Mouse (Mus musculus) natural killer cell, adult 2 months (primary cell): Measurements from ENCODE around the gene Mlxipl.

Experiments
- DNase-seq, 2 experiments: peaks; one replicate each; pipeline ENCODE4 v3.0.0; 2022; ENCODE audit warnings: low spot score in 2 of 2

Mlxipl gene

DNA sequence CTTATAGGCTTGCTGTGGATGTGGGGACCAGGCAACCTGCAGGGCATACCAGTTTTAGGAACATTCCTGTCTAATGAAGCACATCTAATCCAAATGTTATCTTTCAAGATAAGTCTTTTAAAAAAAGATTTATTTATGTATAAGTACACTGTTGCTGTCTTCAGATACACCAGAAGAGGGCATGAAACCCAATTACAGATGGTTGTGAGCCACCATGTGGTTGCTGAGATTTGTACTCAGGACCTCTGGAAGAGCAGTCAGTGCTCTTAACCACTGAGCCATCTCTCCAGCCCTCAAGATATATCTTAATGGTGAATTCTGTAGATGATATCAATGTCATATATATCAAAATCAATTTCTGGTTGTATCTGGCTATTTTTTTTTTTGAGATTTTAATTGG lies 56.3 kb downstream of the Mlxipl start:
- DNase-seq: no peak

- DNase-seq: no peak
Measured at GRCm38 (mm10) chr5:135148715-135149052, 59.0 kb downstream of the Mlxipl start.

- peak; percentile 99 for DNase-seq
Measured at GRCm38 (mm10) chr5:135149053-135149819, 59.5 kb downstream of the Mlxipl start, which contains the start of gene Tbl2. Gene Tbl2 (plus strand): TSS chr5:135149657.

GRCm38 (mm10) chr5:135149820-135150178 lies 60.1 kb downstream of the Mlxipl start:
- no peak for DNase-seq

GRCm38 (mm10) chr5:135156496-135156895 lies 66.8 kb downstream of the Mlxipl start:
- DNase-seq: no peak

GRCm38 (mm10) chr5:135161221-135161620 lies 71.5 kb downstream of the Mlxipl start:
- no peak for DNase-seq

DNA sequence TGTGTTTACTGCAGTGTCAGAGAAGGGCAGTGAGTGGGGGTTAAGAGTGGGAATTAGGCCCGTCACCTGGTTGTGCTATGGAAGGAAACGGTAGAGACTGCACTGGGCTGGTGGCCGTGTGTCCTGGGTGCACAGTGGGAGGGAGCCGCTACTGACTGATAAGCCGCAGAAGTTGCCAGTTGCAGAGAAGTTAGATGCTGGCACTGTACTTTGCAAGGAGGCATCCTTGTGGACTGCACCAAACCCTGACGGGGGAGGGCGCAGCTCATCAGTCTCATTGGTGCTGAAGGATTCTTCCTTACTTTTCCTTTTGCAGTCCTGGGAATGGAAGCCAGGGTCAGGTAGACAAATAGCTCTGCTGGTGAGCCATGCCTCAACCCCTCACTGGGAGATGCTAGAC lies 72.0 kb downstream of the Mlxipl start:
- no peak for DNase-seq

- DNase-seq: no peak
Measured at GRCm38 (mm10) chr5:135162361-135162760, 72.7 kb downstream of the Mlxipl start.

GRCm38 (mm10) chr5:135162821-135163220 lies 73.1 kb downstream of the Mlxipl start:
- DNase-seq: no peak

DNA sequence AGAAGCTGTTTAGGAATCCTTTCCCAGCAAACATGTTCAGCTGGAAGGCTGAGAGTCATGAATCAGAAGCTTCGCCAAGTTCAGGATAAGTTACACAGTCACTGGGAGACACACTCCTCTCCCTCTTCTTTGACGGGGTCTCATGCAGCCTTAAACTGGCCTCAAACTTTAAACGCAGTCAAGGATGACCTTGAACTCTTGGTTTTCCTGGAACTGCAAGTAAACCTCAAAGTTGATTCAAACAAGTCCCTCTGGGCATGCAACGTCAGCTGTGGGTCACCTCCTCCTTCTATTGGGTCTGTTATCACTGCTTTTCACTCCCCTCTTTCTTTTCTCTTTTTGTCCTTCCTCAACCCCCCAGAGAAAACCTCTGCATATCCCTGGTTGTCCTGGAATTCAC lies 77.2 kb downstream of the Mlxipl start:
- DNase-seq: no peak

- no peak for DNase-seq
Measured at GRCm38 (mm10) chr5:135167469-135167868, 77.8 kb downstream of the Mlxipl start.

- DNase-seq: peak; percentile 97
Measured at GRCm38 (mm10) chr5:135168063-135169062, 78.7 kb downstream of the Mlxipl start, which contains the start of gene Bcl7b. Gene Bcl7b (plus strand): TSS chr5:135168283.

GRCm38 (mm10) chr5:135169479-135169878 lies 79.8 kb downstream of the Mlxipl start:
- DNase-seq: no peak

GRCm38 (mm10) chr5:135171688-135172220 lies 82.1 kb downstream of the Mlxipl start:
- no peak for DNase-seq

DNA sequence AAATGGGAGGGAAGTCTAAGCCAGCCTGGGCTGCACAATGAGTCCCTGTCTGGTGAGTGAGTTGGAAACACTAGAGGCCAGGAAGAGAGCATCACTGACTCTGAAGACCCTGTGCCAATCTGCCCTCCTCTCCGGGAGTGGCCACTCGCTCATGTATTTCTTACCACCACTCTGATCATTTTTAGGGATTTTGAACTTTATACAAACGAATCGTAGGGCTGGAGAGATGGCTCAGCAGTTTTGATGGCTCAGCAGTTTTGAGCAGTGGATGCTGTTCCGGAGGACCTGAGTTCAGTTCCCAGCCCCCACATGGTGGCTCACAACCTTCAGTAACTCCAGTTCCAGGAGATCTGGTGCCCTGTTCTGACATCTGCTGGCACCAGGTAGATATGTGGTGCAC lies 83.3 kb downstream of the Mlxipl start:
- DNase-seq: no peak

- no peak for DNase-seq
Measured at GRCm38 (mm10) chr5:135175086-135175485, 85.4 kb downstream of the Mlxipl start.

DNA sequence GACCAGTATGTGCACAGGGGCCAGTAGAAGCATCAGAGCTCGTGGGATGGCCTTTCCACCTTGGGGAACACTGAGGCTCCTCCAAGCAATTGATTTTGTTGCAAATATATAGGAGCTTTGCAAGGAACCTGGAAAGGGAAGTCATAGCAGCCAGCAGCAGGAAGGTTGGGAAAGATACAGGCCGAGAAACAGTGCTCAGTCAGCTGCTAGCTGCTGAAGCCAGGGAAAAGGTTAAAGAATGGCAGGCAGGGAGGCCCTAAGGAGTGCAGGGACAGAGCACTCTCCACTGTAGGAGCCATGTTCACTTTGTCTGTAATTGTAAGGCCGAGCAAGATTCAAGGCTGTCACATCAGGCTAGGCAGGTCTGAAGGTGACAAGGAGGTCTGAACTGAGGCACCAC lies 88.8 kb downstream of the Mlxipl start:
- DNase-seq: no peak

GRCm38 (mm10) chr5:135178996-135179395 lies 89.3 kb downstream of the Mlxipl start:
- DNase-seq: no peak

GRCm38 (mm10) chr5:135179616-135180015 lies 89.9 kb downstream of the Mlxipl start:
- no peak for DNase-seq

GRCm38 (mm10) chr5:135180796-135181195 lies 91.1 kb downstream of the Mlxipl start:
- no peak for DNase-seq

- DNase-seq: no peak
Measured at GRCm38 (mm10) chr5:135181776-135182175, 92.1 kb downstream of the Mlxipl start.

DNA sequence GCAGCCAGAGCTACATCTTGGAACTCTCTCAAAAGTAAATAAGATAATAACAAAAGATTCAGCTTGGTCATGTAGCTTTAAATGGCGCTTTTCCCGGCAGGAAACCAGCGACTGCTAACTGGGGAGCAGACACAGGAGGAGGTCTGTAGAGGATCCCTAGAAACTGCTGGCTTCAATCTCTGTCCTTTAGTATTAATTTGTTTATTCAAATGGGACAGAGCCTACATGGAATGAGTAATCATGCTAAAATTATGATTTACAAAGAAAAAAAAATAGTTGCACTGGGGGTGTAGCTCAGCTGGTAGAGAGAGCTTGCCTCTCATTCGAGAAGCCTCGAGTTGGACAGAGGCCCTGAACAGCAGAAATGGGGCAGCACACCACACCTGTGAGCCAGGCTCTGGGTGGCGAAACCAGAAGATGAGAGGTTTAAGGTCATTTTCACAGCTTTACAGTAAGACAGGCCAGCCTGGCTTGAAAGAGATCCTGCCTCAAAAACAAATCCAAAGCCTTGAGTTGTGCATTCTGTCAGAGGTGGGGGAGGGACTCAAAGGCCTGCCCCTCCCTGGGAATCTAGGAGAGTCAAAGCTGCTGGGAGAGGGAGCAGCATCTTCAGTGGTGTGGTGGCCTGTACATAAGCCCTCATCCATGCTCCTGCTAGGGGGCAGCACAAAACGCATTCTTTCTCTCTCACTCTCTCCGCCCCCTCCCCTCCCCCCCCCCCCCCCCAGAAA lies 93.6 kb downstream of the Mlxipl start:
- DNase-seq: no peak
